Mouse (Mus musculus) E14TG2a.4 (cell line): ENCODE data around the gene Amh.
"Not testable (repeated sequence)": the region's sequence is repeated elsewhere in the genome, so short reads cannot be mapped to it uniquely, and the experiment has no call there.

ENCODE experiments used
- H3K27me3 ChIP-seq: 2 replicates; pipeline ENCODE4 v1.6.1; 2014; ENCODE audit warnings: low read length, control low read depth; ENCODE audit not compliant: insufficient read depth
- H3K36me3 ChIP-seq: 2 replicates; pipeline ENCODE4 v1.6.1; 2014; ENCODE audit warnings: low read length, control low read depth; ENCODE audit not compliant: insufficient read depth
- H3K4me1 ChIP-seq: replicated peaks from 2 replicates; pipeline ENCODE4 v1.6.1; 2014; ENCODE audit warnings: low read depth, low read length, control low read depth
- H3K4me3 ChIP-seq: replicated peaks from 2 replicates; pipeline ENCODE4 v1.5.1; 2014; ENCODE audit warnings: mild to moderate bottlenecking, low read length
- H3K9me3 ChIP-seq: 2 replicates; pipeline ENCODE4 v1.6.1; 2014; ENCODE audit warnings: low read length, control low read depth
- CTCF ChIP-seq: conservative IDR thresholded peaks from 2 replicates; pipeline ENCODE4 v1.5.1; 2014; ENCODE audit warnings: low read length
- NANOG ChIP-seq: IDR thresholded peaks from 2 replicates; pipeline ENCODE4 v1.6.1; 2014; ENCODE audit warnings: borderline replicate concordance, low read length, mixed read lengths
- POU5F1 ChIP-seq: IDR thresholded peaks from 2 replicates; pipeline ENCODE4 v1.6.1; 2014; ENCODE audit warnings: low read length, borderline replicate concordance

The Amh gene

DNA sequence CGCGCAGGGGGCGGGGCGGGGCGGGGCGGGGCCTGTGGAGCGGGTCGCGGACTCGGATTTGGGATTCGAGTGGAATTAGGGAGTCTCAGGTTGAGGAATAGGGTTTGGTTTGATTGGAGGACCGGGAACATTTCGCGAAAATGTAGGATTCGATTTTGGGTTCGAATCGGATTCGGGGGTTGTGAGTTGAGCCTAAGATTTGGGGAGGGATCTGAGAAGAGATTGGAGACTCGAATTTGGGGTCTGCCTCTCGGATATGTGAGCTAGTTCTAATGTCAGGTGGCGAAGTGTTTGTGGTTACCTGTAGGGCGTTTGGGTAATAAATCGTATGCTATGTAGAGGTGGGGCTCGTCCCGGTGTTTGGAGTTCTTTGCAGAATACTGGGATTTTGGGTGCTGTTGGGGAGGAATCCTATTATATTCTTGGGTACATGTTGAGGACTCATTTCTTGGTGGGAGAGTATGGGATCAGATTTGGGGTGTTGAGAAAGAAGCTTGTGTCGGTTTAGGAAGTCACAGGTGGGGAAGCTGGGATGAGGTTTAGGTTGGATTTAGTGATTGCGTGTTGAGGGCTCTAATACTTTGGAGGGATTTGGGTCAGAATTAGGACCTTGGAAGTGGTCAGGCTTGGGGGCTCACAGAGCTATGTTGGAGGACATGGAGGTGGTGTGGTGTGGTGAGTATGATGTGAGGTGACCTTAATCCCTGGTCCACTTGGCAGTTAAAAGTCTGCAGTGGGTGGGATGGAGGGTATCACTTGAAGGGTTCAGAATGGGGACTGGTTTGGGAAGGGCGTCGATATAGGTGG, 22.2 kb downstream of the Amh start:
- Histone ChIP-seq H3K9me3 (no peaks in the 10 kb centered on the region), H3K27me3 (peaks cover 2% of the 10 kb centered on the region), H3K4me3 (peak overlapping the region; percentile 89), H3K36me3 (peaks cover 36% of the 10 kb centered on the region), H3K4me1 (peaks cover 64% of the 10 kb centered on the region)
- TF ChIP-seq CTCF (no peak), POU5F1 (no peak), NANOG (no peak)

DNA sequence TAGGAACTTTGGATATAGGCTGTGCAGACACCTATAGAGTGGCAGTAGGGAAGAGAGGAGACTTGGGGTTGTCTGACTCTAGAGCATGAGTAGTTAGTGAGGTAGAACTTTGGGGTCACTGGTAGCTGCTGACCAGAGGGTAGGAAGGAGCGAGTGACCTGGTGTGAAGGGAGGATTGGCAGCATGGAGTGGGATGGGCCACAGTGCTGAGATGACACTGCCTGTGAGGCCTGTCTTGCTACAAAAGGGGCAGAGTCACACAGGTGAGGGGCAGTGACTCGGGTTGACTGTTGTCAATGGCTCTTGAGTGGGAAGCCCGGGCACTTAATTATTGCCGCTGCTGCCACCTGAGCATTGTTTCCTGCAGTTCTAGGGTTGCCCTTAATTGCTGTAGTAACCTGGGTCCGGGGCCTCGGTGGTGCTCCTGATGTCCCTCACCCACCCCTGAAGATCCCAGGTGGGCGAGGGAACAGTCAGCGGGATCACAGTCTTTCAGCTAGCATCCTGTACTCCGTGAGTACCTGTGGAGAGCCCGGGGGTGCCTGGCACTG, 22.9 kb downstream of the Amh start:
- H3K4me1 ChIP-seq, result peaks cover 64% of the 10 kb centered on the region
- H3K27me3 ChIP-seq, result peaks cover 8% of the 10 kb centered on the region
- H3K4me3 ChIP-seq, result peak overlapping the region; percentile 89
- peaks cover 36% of the 10 kb centered on the region for H3K36me3 ChIP-seq
- TF ChIP-seq POU5F1 (no peak), NANOG (no peak), CTCF (no peak)
- H3K9me3 ChIP-seq, result no peaks in the 10 kb centered on the region

DNA sequence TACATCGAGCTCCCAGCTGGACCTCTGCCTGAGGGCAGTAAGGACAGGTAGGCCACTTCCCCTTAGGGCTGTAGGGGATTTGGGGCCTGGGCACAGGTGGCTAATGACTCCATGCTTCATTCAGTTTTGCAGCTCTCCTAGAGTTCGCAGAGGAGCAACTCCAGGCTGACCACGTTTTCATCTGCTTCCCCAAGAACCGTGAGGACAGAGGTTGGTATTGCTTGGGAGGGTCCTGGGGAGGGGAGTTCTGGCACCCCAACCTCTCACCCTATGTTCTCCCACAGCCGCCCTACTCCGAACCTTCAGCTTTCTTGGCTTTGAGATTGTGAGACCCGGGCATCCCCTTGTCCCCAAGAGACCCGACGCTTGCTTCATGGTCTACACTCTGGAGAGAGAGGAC, 23.5 kb downstream of the Amh start:
- H3K4me3 ChIP-seq, H3K9me3 ChIP-seq: not testable (repeated sequence)
- H3K27me3 ChIP-seq, result peaks cover 15% of the 10 kb centered on the region
- H3K4me1 ChIP-seq, result peaks cover 64% of the 10 kb centered on the region
- H3K36me3 ChIP-seq, result peaks cover 36% of the 10 kb centered on the region

DNA sequence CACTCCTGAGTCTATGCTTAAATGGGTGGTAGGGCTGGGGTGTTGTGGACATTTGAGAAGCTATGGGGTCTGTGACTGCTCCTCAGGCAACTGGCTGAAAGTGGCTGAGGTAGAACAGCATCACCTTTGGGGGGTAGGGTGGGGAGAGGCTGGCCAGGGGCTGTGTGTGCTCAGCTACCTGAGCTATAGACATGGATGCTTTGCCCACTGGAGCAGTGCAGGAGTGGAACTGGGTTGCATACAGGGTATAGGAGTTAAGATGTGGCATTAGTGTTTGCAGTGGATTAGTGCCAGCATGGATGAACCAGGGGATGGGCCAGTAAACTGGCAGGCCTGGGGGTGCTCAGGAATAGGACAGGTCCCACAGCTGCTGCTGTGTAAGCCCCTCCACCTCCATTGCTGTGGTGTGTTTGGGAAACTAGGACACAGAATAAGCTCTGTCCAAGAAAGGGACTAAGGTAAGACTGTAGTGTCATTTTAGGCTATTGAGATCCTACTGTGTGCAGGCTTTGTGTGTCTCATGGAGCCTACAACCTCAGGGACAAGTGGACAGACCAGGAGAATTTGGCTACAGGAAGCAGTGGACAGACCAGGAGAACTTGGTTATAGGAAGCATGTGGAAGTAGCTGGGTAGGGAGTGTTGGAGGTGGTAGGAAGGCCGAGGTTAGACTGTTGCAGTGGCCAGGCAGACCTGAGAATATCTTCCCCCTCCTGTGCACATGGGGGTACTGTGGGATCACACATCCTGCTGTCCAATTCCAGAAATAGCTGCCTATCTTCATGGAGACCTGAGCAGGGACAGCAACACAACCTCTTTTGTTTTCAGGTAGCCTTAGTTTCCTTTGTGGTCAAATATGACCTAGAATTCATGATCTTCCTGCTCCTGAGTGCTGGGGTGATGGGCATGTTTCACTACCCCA, 24.6 kb downstream of the Amh start:
- Histone ChIP-seq H3K4me1 (peaks cover 57% of the 10 kb centered on the region), H3K4me3 (no peak overlapping the region), H3K27me3 (peaks cover 25% of the 10 kb centered on the region), H3K9me3 (no peaks in the 10 kb centered on the region), H3K36me3 (peaks cover 36% of the 10 kb centered on the region)
- no peak for TF ChIP-seq CTCF
- TF ChIP-seq NANOG, result no peak
- no peak for TF ChIP-seq POU5F1

DNA sequence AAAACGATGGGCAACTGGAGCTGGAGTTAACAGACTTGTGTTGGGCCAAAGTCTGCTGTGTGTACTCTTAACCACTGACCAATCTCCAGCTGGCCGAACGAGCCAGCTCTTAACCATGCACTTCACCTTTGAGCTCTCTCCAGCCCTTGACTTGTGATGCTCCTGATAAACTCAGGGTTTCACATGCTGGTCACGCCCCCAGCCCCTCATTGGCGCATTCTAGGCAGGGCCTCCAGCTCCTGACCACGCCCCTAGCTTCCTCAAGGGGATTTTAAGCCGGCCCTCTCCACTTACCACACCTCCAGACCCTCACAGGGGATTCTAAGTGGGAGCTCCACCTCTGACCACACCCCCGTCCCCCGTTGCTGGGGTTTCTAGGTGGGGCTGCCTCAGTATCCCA, 26.1 kb downstream of the Amh start:
- Histone ChIP-seq H3K9me3 (no peaks in the 10 kb centered on the region), H3K4me1 (peaks cover 62% of the 10 kb centered on the region), H3K4me3 (no peak overlapping the region), H3K27me3 (peaks cover 40% of the 10 kb centered on the region), H3K36me3 (peaks cover 36% of the 10 kb centered on the region)
- no peak for TF ChIP-seq POU5F1
- no peak for TF ChIP-seq CTCF
- TF ChIP-seq NANOG, result no peak

DNA sequence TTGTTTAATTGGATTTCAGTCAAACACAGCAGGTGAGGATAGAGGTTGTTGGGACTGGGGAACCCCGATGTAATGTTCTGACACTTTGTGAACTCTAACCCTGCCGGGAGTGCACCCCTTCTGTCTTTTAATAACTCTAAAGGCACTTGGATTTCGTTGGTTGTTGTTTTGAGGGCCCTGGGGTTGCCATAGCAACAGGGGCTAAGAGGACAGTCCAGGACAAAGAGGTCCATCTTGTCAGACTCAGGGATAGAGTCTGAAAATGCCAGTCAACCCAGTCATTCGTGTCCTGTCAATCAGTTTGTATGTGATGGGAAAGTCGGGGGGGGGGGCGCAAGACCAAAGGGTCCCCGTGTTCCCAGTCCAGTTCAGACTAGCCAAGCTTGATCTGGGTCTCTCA, 27.8 kb downstream of the Amh start:
- TF ChIP-seq CTCF (no peak), NANOG (no peak), POU5F1 (no peak)
- Histone ChIP-seq H3K9me3 (no peaks in the 10 kb centered on the region), H3K36me3 (peaks cover 29% of the 10 kb centered on the region), H3K4me1 (peaks cover 73% of the 10 kb centered on the region), H3K27me3 (peaks cover 57% of the 10 kb centered on the region), H3K4me3 (no peak overlapping the region)

DNA sequence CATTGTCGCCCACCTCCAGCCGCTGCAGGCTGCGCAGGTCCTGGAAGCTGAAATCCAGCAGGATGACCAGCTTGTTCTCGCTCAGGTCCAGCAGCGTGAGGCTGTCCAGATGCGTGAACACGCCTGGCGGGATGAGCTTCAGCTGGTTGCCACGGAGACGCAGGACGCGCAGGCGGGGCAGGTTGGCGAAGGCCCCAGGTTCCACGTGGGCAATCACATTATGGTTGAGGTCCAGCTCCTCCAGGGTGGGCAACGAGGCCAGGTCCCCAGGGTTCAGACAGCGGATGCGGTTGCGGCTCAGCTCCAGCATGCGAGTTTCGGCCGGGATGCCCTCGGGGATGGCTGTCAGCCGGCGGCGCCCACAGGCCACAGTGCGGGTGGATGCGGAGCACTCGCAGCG, 30.6 kb downstream of the Amh start:
- H3K9me3 ChIP-seq, result no peaks in the 10 kb centered on the region
- TF ChIP-seq POU5F1 (no peak), CTCF (no peak), NANOG (no peak)
- peak overlapping the region; percentile 67 for H3K4me3 ChIP-seq
- H3K27me3 ChIP-seq, result peaks cover 76% of the 10 kb centered on the region
- H3K36me3 ChIP-seq, result peaks cover 3% of the 10 kb centered on the region
- H3K4me1 ChIP-seq, result peaks cover 71% of the 10 kb centered on the region

DNA sequence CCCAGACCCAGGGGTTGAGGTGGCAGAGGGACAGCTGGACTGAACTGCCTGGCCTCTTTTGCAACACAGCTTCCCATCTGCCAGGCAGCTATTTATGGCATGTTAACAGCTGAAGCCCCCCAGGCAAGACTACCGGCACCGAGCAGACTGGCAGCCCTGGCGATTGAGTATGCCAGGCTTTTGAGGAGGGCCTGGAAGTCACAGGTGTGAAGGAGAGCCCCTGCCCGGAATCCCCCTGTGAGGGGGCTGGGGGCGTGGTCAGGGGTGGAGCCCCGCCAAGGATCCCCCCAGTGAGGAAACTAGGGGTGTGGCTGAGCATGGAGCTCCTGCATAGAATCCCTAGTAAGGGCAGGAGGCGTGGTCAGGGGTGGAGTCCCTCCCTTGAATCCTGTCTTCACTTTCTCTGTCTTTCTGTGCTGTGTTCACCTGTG, 31.9 kb downstream of the Amh start:
- no peaks in the 10 kb centered on the region for H3K36me3 ChIP-seq
- TF ChIP-seq CTCF, result no peak
- TF ChIP-seq POU5F1, result no peak
- TF ChIP-seq NANOG, result no peak

More for the DNA sequence above, 31.9 kb downstream of the Amh start:
- no peaks in the 10 kb centered on the region for H3K9me3 ChIP-seq
- peaks cover 90% of the 10 kb centered on the region for H3K27me3 ChIP-seq
- peaks cover 68% of the 10 kb centered on the region for H3K4me1 ChIP-seq
- no peak overlapping the region for H3K4me3 ChIP-seq
